Mouse (Mus musculus): Measurements from ENCODE around the gene Pts. TPM values are rescaled to one million over a fixed set of nuclear protein-coding genes. Genes with fewer than 3 reads are reported as not detected.

The Pts gene
- total RNA-seq, 2 experiments from 2014 or later, result 45.2 to 76.0 TPM

DNA sequence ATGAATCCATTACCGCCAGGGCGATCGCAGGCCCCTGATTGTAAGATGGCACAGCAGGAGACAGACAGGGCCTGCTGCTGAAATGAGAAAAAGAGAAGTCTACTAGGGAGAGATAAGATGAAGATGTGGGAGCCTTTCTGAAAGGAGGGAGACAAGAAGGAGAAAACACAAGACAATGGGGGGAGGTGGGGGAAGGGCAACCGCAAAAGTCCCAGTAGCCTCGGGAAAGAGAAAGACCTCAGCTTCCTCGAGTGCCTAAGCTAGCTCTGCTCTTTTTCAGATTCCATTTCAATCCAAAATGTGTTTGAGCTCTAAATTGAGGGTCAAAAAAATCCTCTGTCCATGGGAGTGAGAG, 32.4 kb downstream of the Pts start:
- peak; percentile 28; the same call in 1 of the 2 replicates for ATAC-seq (replicated peaks; ENCODE audit: low FRiP score, low TSS enrichment, poor library complexity, severe bottlenecking)

DNA sequence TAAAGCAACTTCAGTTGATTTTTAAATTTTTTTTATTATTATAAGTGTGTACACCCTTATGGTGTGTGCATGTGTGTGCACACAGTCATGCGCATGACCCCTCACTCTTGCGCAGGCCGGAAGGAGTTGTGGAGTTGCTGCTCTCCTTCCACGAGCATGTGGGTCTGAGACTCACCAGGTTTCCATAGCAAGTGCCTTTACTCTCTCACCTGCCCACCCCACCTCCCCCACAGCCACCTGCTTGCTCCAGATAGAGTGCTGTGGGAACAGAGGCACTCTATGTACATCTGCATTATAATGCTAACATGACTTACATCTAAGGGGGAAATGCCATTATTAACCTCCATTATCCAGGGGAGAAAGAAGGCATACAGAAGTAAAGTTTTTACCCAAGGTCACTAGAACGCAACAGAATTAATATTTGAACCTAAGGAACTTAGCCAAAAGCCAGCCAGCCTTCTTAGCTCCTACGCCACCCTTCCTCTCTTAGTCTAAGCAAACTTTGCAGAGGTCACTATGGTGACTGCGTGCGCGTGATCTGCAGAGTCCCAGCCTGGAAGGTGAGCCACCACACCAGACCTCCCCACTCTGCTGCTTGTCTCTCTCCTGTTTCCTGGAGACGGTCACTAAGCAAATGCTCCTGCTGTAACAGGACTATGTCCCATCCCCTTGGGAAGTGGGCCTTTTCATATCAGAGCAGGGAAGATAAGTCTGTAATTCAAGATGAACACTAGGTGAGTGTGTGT, 32.9 kb downstream of the Pts start:
- no peak for ATAC-seq (replicated peaks; ENCODE audit: low FRiP score, low TSS enrichment, poor library complexity, severe bottlenecking)

- no peak for ATAC-seq (replicated peaks; ENCODE audit: low FRiP score, low TSS enrichment, poor library complexity, severe bottlenecking)
Observed at GRCm38 (mm10) chr9:50494311-50494710, 34.2 kb downstream of the Pts start, which contains the start of gene Plet1. Gene Plet1, plus strand, starts transcription at chr9:50494525.

DNA sequence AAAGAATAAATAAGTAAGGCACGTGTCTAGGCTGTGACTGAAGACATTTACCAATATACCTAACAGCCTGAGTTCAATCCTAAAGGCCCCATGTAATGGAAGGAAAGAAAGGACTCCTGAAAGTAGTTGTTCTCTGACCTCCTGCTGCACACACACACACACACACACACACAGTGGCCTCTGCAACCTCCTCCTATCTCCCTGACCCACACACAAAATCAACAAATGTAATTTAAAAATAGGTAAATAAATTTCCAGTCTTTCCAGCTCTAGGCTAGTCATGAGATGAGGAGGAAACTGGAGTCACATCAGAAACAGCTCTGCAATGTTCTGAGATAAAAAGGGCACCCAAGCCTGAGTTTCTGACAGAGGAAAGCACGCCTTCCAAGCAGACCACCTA, 34.7 kb downstream of the Pts start:
- no peak for ATAC-seq (replicated peaks; ENCODE audit: low FRiP score, low TSS enrichment, poor library complexity, severe bottlenecking)

DNA sequence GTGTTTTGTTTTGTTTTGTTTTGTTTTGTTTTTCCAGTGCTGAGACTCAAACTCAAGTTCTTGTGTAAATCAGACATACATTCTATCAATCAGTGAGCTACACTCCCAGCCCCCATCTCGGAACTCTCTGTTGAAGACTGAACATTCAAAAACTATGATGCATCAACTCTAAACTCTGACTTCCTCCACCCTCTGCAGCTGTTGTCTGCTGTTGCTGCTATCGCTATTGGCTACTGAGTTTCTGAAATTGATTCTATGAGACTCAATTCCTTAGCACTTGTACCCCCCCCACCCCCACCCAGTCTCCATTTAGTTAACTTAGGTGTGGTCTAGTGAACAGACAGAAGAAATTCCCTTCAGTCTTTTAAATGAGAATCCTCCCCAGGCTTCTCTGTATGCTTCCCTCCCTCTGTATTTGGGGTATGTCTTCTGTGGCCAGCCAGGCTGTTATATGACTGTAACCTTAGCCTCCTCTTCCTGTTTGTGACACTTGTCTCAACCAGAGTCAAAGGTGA, 36.9 kb downstream of the Pts start:
- no peak for ATAC-seq (replicated peaks; ENCODE audit: low FRiP score, low TSS enrichment, poor library complexity, severe bottlenecking)

DNA sequence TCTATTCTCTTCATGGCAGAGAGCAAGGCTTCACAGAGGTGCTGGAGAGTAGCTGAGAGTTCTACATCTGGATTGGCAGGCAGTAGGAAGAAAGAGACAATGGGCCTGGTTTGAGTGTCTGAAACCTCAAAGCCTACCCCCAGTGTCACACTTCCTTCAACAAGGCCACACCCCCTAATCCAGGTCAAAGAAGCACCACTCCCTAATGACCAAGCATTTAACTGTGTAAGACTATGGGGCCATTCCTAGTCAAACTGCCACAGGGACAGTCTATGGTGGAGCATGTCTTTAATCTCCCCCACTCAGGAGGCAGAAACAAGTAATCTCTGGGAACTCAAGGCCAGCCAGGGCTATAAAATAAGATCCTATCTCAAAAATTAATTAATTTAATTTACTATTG, 37.7 kb downstream of the Pts start:
- 0 out of 2 replicates have a peak, but pooled peaks have one; percentile 44 for ATAC-seq (replicated peaks; ENCODE audit: low FRiP score, low TSS enrichment, poor library complexity, severe bottlenecking)

DNA sequence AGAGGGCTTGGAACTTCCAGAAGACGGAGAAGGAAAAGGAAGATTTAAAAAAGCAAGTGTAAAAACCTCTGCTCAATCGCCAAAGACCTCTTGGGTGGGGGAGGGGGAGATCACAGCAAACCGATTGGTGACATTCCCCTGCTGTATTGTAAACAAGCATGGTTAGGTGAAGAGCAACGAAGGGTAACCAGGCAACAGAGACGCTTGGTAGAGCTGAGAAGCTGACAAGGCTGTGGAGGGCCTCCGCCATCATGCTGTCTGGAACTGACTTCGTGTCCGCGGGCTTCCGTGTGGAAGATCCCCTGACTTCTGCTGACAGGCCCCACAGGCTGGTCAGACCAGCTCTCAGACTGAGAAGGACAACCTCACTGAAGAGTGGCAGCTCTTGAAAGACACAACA, 43.0 kb downstream of the Pts start:
- ATAC-seq (replicated peaks; ENCODE audit: low FRiP score, low TSS enrichment, poor library complexity, severe bottlenecking), result no peak

- ATAC-seq (replicated peaks; ENCODE audit: low FRiP score, low TSS enrichment, poor library complexity, severe bottlenecking), result no peak
Observed at GRCm38 (mm10) chr9:50482743-50483142, 45.8 kb downstream of the Pts start.

- ATAC-seq (replicated peaks; ENCODE audit: low FRiP score, low TSS enrichment, poor library complexity, severe bottlenecking), result no peak
Observed at GRCm38 (mm10) chr9:50479476-50479875, 49.0 kb downstream of the Pts start.

DNA sequence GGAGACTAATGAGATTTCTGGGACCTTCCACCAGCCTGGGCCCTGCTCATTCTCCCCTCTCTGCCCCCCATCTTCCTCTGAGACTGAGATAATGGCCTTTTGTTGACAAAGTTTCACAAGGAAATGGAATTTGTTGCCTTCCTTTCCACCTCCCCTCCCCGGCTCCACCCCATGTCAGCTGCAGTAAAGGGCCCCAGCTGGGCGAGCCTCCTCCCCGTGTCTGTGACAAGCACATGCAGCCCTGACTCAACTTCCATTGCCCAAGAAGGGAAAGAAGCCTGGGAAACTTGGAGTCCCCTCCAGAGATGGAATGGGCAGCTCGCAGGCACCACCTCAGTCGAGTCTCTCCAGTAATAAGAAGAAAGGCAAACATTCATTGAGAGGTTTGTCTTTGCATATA, 49.7 kb downstream of the Pts start:
- no peak for ATAC-seq (replicated peaks; ENCODE audit: low FRiP score, low TSS enrichment, poor library complexity, severe bottlenecking)

DNA sequence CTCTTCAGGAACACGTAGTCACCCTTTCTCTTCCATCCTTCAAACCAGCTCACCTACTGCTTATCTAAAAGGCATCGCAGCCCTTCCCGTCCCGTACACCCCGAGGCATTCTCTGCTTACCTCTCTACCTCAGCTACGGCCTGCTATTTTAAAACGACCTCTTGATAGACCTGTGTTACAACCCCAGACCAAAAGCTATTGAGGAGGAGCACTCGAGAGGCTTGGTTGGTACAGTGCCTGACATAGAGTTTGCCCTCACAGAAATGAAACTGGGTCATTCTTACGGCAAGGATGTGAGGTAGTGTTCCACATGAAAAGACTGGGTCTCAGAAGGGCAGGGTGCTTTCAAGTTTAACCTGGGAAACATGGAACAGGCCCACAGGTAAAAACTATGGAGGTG, 51.3 kb downstream of the Pts start:
- ATAC-seq (replicated peaks; ENCODE audit: low FRiP score, low TSS enrichment, poor library complexity, severe bottlenecking), result no peak

DNA sequence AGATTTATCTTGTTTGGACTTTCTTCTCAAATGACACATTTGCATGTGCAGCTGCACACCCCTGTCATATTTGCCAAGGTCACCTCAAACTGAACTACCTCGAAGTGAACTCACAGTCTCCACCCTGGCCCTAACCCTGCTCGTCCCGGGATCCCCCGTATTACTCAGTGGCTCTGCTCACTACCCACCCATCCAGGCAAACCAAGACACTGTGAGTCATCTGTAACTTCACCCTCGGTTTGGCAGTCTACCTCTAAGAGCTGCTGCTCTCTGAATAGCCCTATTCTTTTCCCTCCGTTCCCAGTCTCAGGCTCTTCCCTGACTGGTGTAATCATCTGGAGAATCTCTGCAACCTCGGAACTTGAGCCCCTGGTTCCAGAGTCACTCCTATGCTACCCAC, 51.9 kb downstream of the Pts start:
- ATAC-seq (replicated peaks; ENCODE audit: low FRiP score, low TSS enrichment, poor library complexity, severe bottlenecking), result no peak

DNA sequence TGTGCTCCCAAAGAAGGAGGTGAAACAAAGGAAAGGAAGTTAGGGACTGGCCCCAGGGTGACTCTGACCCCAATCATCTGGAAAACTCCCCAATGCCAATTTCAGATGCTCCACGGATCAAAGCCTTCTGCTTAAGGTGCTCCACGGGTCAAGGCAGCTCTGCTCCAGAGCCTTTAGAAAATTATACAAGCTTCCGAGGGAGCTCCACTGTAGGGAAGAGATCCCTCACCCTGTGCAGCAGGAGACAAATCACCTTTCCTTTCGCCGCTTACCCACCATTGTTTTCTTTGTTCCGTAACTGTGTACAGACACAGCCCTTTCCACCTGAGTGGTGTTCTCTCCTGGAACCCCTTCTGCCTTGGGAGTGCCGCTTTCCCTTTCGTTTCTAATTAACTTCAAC, 52.8 kb downstream of the Pts start:
- no peak for ATAC-seq (replicated peaks; ENCODE audit: low FRiP score, low TSS enrichment, poor library complexity, severe bottlenecking)

- no peak for ATAC-seq (replicated peaks; ENCODE audit: low FRiP score, low TSS enrichment, poor library complexity, severe bottlenecking)
Observed at GRCm38 (mm10) chr9:50475318-50475717, 53.2 kb downstream of the Pts start.

Other genes with a start within 250 kb of the Pts start
- gene Rpl10-ps3, start 183.8 kb downstream of the Pts start, total RNA-seq (2014; fragmentation: Nextera tagmentation), result 473 and 492 TPM in 2 replicates
- 197 and 284 TPM in 2 replicates for gene Rpl10-ps3, start 183.8 kb downstream of the Pts start, total RNA-seq (2017)
- gene Plet1, start 34.2 kb downstream of the Pts start, total RNA-seq (2014; fragmentation: Nextera tagmentation), result not detected in 2 replicates
- not detected in 2 replicates for gene Plet1, start 34.2 kb downstream of the Pts start, total RNA-seq (2017)
- 1.8 TPM in 1 of 2 replicates, not detected in the other for gene Il18, start 26.1 kb upstream of the Pts start, total RNA-seq (2014; fragmentation: Nextera tagmentation)
- 1.5 TPM in 1 of 2 replicates, not detected in the other for gene Il18, start 26.1 kb upstream of the Pts start, total RNA-seq (2017)
- 0.20 TPM in 1 of 2 replicates, not detected in the other for gene Bco2, start 26.5 kb upstream of the Pts start, total RNA-seq (2014; fragmentation: Nextera tagmentation)
- 0.50 and 0.89 TPM in 2 replicates for gene Bco2, start 26.5 kb upstream of the Pts start, total RNA-seq (2017)
- gene Tex12, start 32.6 kb upstream of the Pts start, total RNA-seq (2014; fragmentation: Nextera tagmentation), result not detected in 2 replicates
- not detected in 2 replicates for gene Tex12, start 32.6 kb upstream of the Pts start, total RNA-seq (2017)
- gene Sdhd, start 75.1 kb upstream of the Pts start, total RNA-seq (2014; fragmentation: Nextera tagmentation), result 254 and 275 TPM in 2 replicates
- gene Sdhd, start 75.1 kb upstream of the Pts start, total RNA-seq (2017), result 241 and 307 TPM in 2 replicates
- 176 and 190 TPM in 2 replicates for gene Timm8b, start 75.2 kb upstream of the Pts start, total RNA-seq (2014; fragmentation: Nextera tagmentation)
- gene Timm8b, start 75.2 kb upstream of the Pts start, total RNA-seq (2017), result 253 and 291 TPM in 2 replicates
- gene Pih1d2, start 88.6 kb upstream of the Pts start, total RNA-seq (2014; fragmentation: Nextera tagmentation), result 3.5 and 3.8 TPM in 2 replicates
- 10.4 TPM in 1 of 2 replicates, not detected in the other for gene Pih1d2, start 88.6 kb upstream of the Pts start, total RNA-seq (2017)
- gene Nkapd1, start 88.7 kb upstream of the Pts start, total RNA-seq (2014; fragmentation: Nextera tagmentation), result 21.6 and 27.6 TPM in 2 replicates
- gene Nkapd1, start 88.7 kb upstream of the Pts start, total RNA-seq (2017), result 46.2 and 51.8 TPM in 2 replicates
- gene Dlat, start 131.1 kb upstream of the Pts start, total RNA-seq (2014; fragmentation: Nextera tagmentation), result 41.0 and 51.5 TPM in 2 replicates
- gene Dlat, start 131.1 kb upstream of the Pts start, total RNA-seq (2017), result 52.4 and 68.9 TPM in 2 replicates
- not detected in 2 replicates for gene Dixdc1, start 210.8 kb upstream of the Pts start, total RNA-seq (2014; fragmentation: Nextera tagmentation)
- gene Dixdc1, start 210.8 kb upstream of the Pts start, total RNA-seq (2017), result not detected in 2 replicates
- gene 2310030G06Rik, start 217.8 kb upstream of the Pts start, total RNA-seq (2014; fragmentation: Nextera tagmentation), result not detected in 2 replicates
- not detected in 2 replicates for gene 2310030G06Rik, start 217.8 kb upstream of the Pts start, total RNA-seq (2017)
- not detected in 2 replicates for gene Cryab, start 222.6 kb upstream of the Pts start, total RNA-seq (2014; fragmentation: Nextera tagmentation)
- not detected in 2 replicates for gene Cryab, start 222.6 kb upstream of the Pts start, total RNA-seq (2017)
- not detected in 2 replicates for gene Hspb2, start 223.6 kb upstream of the Pts start, total RNA-seq (2014; fragmentation: Nextera tagmentation)
- not detected in 2 replicates for gene Hspb2, start 223.6 kb upstream of the Pts start, total RNA-seq (2017)
- 12.7 and 21.0 TPM in 2 replicates for gene Fdxacb1, start 239.5 kb upstream of the Pts start, total RNA-seq (2014; fragmentation: Nextera tagmentation)
- gene Fdxacb1, start 239.5 kb upstream of the Pts start, total RNA-seq (2017), result 10.5 and 10.8 TPM in 2 replicates
- 25.0 and 36.0 TPM in 2 replicates for gene Alg9, start 246.3 kb upstream of the Pts start, total RNA-seq (2014; fragmentation: Nextera tagmentation)
- gene Alg9, start 246.3 kb upstream of the Pts start, total RNA-seq (2017), result 19.5 and 24.5 TPM in 2 replicates
- gene 1110032A03Rik, start 246.8 kb upstream of the Pts start, total RNA-seq (2014; fragmentation: Nextera tagmentation), result 11.8 and 30.5 TPM in 2 replicates
- 19.4 and 26.2 TPM in 2 replicates for gene 1110032A03Rik, start 246.8 kb upstream of the Pts start, total RNA-seq (2017)

Data from megakaryocyte-erythroid progenitor cell, adult 5-6 weeks (primary cell).